Mouse (Mus musculus): ENCODE measurements at regions not wholly inside any gene's neighbourhood (a gene's known extent, or its start where the extent isn't known, plus 50 kb on each side); places are given as distances from the start of the nearest gene placed in this dataset.

- no peak for DNase-seq (ENCODE audit: low spot score)
Measured at GRCm38 (mm10) chr1:186312008-186312407, 194.9 kb upstream of the Lyplal1 start.

GRCm38 (mm10) chr1:186307627-186308026, 190.5 kb upstream of the Lyplal1 start:
- no peak for DNase-seq (ENCODE audit: low spot score)

GRCm38 (mm10) chr1:186297464-186297863, 180.4 kb upstream of the Lyplal1 start:
- DNase-seq (ENCODE audit: low spot score) = peak; percentile 18

- DNase-seq (ENCODE audit: low spot score) = no peak
Measured at GRCm38 (mm10) chr1:186295201-186295600, 178.1 kb upstream of the Lyplal1 start.

GRCm38 (mm10) chr1:186294635-186295034, 177.5 kb upstream of the Lyplal1 start:
- DNase-seq (ENCODE audit: low spot score) = no peak

- DNase-seq (ENCODE audit: low spot score) = no peak
Measured at GRCm38 (mm10) chr1:186289117-186289516, 172.0 kb upstream of the Lyplal1 start.

- DNase-seq (ENCODE audit: low spot score) = no peak
Measured at GRCm38 (mm10) chr1:186287831-186288230, 170.7 kb upstream of the Lyplal1 start.

- no peak for DNase-seq (ENCODE audit: low spot score)
Measured at GRCm38 (mm10) chr1:186286401-186286800, 169.3 kb upstream of the Lyplal1 start.

GRCm38 (mm10) chr1:186277981-186278634, 161.0 kb upstream of the Lyplal1 start:
- DNase-seq (ENCODE audit: low spot score) = no peak

- DNase-seq (ENCODE audit: low spot score) = no peak
Measured at GRCm38 (mm10) chr1:186271436-186271835, 154.3 kb upstream of the Lyplal1 start.

- no peak for DNase-seq (ENCODE audit: low spot score)
Measured at GRCm38 (mm10) chr1:186267317-186267716, 150.2 kb upstream of the Lyplal1 start.

- peak; percentile 45 for DNase-seq (ENCODE audit: low spot score)
Measured at GRCm38 (mm10) chr1:186264639-186265038, 147.5 kb upstream of the Lyplal1 start.

GRCm38 (mm10) chr1:186263955-186264354, 146.8 kb upstream of the Lyplal1 start:
- DNase-seq (ENCODE audit: low spot score) = peak; percentile 60

- DNase-seq (ENCODE audit: low spot score) = no peak
Measured at GRCm38 (mm10) chr1:186263196-186263595, 146.1 kb upstream of the Lyplal1 start.

- no peak for DNase-seq (ENCODE audit: low spot score)
Measured at GRCm38 (mm10) chr1:186262040-186262439, 144.9 kb upstream of the Lyplal1 start.

- peak; percentile 78 for DNase-seq (ENCODE audit: low spot score)
Measured at GRCm38 (mm10) chr1:186261326-186261833, 144.3 kb upstream of the Lyplal1 start.

GRCm38 (mm10) chr1:186257611-186258010, 140.5 kb upstream of the Lyplal1 start:
- DNase-seq (ENCODE audit: low spot score) = no peak

GRCm38 (mm10) chr1:186255476-186256080, 138.5 kb upstream of the Lyplal1 start:
- no peak for DNase-seq (ENCODE audit: low spot score)

- DNase-seq (ENCODE audit: low spot score) = no peak
Measured at GRCm38 (mm10) chr1:186254500-186254899, 137.4 kb upstream of the Lyplal1 start.

- DNase-seq (ENCODE audit: low spot score) = no peak
Measured at GRCm38 (mm10) chr1:186252551-186252950, 135.4 kb upstream of the Lyplal1 start.

GRCm38 (mm10) chr1:186250316-186250715, 133.2 kb upstream of the Lyplal1 start:
- DNase-seq (ENCODE audit: low spot score) = peak; percentile 30

GRCm38 (mm10) chr1:186249214-186249613, 132.1 kb upstream of the Lyplal1 start:
- no peak for DNase-seq (ENCODE audit: low spot score)
